Mouse (Mus musculus): ENCODE results near the gene Phb2.

GRCm38 (mm10) chr6:124696441-124697150 lies 15.5 kb upstream of the Phb2 start:
- TF ChIP-seq CTCF (conservative IDR thresholded peaks at IDR 0.05; ENCODE audit: insufficient read depth, insufficient read length, low read depth, low read length), result no peak
- TF ChIP-seq POLR2A (IDR thresholded peaks at IDR 0.05; ENCODE audit: low read depth, low read length), result no peak

All from kidney, adult 2 months (tissue).